Mouse (Mus musculus) embryo, embryonic 10 days (tissue): ENCODE results near the gene Plekhg2.

ENCODE experiments used
- DNase-seq: peaks from one replicate; pipeline ENCODE4 v3.0.0-alpha.2; 2015; ENCODE audit warnings: low spot score

Plekhg2 gene

GRCm38 (mm10) chr7:28367663-28368275 is 4.6 kb downstream of the Plekhg2 start:
- no peak for DNase-seq

GRCm38 (mm10) chr7:28362441-28363060 is 9.8 kb downstream of the Plekhg2 start:
- DNase-seq = no peak

DNA sequence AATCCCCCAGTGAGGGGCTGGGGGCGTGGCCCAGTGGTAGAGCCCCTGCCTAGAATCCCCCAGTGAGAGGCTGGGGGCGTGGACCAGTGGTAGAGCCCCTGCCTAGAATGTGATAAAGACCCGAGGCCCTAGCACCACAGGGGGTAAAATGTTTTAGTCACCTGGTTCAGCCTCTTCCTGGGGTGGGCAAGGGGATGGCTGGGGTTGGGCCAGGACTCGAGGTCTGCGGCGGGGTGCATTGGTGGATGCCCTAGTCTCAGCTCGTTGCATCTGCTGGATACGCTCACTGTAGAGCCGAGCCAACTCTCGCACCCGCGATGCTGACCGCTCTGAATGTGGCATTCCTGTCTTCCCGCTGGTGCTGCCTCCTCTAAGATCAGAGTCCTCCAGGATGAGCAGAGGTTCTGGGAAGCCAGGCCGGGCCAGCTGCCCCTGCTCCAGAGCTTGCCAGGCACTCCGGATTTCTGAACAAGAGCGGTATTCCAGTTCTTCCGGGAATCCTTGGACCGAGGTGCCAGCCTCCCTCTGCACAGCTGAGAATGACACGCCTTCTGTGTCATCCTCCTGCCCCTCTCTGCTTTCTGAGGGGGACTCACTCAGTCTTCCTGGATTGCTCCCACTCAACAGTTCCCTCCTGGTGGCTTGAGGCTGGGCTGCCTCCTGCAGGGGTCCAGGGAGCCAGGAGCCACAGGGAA is 10.6 kb downstream of the Plekhg2 start:
- no peak for DNase-seq

GRCm38 (mm10) chr7:28360291-28360690 is 12.1 kb downstream of the Plekhg2 start:
- no peak for DNase-seq

DNA sequence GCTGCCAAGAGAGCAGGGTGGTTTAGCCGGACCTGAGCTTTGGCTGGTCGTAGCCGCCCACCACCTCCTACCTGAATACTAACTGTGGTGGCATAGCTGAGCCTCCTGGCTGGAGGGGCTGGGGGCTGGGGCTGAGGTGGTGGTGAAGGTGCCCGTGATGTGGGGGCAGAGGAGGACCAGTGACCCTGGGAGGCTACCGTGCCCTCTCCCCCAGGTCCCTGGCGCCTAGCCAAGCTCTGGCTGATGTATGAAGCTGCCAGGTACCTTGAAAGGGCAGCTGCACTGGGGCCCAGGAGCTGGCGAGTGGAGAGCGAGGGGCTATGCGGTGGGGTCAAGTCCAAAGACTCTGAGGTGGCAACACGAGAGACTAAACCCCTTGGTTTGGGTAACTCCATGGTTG is 12.5 kb downstream of the Plekhg2 start:
- no peak for DNase-seq

DNA sequence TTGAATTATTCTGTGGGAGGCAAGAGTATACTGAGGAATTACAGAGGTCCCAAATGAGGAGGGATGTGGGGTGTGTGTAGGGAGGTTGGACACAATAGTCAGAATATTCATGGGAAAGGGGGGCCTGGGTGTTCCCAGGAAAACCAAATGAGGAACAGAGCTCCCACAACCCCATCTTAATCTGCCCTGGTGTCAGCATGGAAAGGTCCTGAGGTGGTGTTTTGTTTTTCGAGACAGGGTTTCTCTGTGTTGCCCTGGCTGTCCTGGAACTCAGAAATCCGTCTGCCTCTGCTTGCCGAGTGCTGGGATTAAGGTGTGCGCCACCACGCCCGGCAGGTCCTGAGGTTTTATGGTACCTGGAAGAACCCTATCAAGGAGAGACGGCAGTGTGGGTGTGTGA is 14.0 kb downstream of the Plekhg2 start:
- DNase-seq = no peak

DNA sequence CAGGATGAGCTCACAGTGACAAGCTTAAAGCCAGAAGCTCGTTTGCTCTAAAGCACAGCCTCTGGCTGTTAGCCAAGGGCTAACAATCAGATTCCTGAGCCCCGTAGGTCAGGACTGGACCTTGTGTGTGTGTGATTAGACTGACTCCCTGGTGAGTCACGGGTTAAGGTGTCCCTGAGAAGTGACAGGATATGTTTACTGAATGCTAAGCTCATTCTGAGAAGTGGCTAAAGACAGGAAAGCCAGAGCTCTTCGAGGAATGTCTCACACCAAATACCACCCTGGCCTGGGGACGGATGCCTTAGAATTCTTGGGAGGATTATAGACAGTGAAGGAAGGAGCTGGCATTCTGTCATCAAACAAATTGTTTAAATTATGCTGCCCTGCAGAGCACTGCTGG is 14.4 kb downstream of the Plekhg2 start:
- DNase-seq = peak; percentile 55

GRCm38 (mm10) chr7:28356981-28357380 is 15.4 kb downstream of the Plekhg2 start:
- DNase-seq = peak; percentile 68

- no peak for DNase-seq
Observed at GRCm38 (mm10) chr7:28355221-28355620, 17.2 kb downstream of the Plekhg2 start.

DNA sequence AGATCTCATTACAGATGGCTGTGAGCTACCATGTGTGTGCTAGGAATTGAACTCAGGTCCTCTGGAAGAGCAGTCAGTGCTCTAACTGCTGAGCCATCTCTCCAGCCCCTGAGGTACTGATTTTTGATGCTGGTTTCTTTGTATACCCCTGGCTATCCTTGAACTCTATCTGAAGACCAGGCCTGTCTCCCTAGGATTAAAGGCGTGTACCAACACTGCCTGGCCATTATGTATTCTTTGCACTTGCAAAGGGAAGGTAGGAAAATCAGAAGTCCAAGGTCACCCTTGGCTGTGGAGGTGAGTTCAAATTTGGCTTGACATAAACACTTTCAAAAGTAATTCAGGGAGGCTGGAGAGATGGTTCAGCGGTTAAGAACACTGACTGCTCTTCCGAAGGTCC is 17.8 kb downstream of the Plekhg2 start:
- DNase-seq = no peak

- no peak for DNase-seq
Observed at GRCm38 (mm10) chr7:28354113-28354581, 18.3 kb downstream of the Plekhg2 start.

DNA sequence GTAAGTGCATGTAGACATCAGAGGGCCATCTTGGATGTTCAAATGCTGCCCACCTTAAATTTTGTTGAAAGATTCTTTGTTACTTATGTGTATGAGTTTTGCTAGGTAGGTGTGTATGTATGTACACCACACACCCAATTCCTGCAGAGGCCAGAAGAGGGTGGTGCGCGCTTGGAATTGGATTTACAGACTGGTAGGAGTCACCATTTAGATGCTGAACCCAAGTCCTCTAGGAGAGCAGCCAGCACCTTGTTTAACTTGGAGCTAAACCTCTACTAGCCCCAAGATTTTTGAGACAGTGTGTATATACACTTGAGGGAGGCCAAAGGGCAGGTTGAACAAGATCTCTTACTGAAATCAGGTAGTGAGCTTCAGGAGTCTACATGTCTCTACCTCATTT is 19.1 kb downstream of the Plekhg2 start:
- DNase-seq = no peak

DNA sequence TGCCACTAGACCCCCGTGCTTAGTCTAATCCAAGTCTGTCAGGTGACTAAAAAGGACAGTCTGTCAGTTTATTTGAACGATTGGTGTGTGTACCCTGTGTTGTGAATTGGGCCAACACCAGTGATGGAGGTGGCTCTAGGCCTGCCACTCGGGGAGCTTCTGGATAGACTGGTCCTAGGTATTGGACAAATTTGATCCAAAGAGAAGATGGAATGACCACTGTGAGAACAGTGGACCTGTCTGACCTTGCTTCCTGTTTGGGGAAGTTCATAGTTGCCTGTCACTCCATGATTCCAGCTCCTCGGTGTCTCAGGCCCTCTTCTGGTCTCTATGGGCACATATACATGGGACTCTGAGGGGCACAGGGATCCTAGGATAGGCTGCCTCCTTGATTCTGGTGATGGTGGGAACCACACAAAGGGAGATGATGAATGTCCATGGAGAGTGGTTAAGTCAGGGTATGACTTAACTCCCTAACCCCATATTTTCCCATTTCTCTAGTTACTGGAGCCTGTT is 20.7 kb downstream of the Plekhg2 start:
- no peak for DNase-seq

DNA sequence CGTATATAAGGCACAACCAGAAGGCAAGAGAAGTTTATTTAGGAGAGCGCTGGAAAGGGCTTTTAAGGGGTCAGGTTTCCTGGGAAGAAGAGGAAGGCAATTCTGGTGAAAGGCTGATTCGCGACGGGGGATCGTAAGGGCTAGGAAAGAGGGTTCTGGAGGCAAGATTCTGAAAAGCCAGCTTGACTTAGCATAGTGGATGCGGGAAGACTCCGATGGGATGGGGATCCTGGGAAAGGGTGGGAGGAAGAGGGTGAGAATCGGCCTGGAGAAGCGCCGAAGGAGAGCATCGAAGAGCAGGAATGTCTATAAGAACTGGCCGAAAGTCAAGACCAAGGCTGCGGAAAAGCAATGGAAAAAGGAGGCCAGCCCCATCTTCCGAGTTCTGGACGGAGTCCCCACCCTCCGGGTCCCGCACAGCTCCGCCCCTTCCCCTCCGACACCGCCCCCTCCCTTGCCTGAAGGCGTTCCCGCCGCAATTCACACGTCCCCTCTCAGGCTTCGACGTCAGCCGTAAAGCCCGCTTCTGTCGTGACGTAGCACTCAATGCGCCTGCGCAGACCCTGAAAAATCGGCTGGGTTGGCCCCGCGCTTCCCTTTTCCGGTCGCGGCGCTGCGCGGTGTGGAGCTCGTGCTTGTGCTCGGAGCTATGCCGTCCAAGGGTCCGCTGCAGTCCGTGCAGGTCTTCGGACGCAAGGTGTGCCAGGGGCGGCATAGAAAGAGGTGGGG is 22.1 kb downstream of the Plekhg2 start, which contains the start of gene Rps16:
Rps16 (plus strand) TSS at position 498 of the 729 bp plus-strand sequence.
- DNase-seq = peak; percentile 99

- peak; percentile 35 for DNase-seq
Observed at GRCm38 (mm10) chr7:28348601-28349000, 23.8 kb downstream of the Plekhg2 start.

DNA sequence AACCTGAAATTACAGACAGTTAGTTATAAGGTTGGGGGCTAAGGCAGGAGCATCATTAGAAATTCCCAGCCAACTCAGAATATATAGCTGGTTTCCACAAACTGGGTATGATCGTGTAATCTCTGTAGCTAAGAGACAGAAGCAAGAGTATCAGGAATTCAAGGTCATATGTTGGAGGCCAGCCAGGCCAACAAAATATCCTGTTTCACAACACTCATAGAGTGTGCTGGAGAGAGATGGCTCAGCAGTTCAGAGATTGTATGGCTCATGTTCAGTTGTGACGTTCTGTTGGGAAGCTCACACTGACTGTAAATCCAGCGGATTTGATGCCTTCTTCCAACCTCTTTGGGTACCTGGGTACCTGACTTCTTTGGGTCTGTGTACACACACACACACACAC is 24.7 kb downstream of the Plekhg2 start:
- DNase-seq = no peak

DNA sequence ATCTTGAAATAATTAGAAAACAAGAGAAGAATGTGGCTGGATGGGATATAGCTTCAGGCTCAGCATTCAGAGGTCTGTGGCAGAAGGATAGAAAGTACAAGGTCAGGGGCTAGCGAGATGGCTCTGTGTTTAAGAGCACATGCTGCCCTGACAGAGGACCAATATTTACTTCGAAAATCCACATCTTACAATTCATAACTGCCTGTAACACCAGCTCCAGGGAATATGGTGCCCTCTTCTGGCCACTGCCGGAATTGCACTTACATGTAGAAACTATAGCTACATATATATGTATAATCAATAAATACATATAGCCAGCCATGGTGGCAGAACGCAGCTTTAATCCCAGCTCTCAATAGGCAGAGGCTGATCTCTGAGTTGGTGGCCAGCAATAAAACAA is 27.8 kb downstream of the Plekhg2 start:
- peak; percentile 82 for DNase-seq

GRCm38 (mm10) chr7:28341381-28341780 is 31.0 kb downstream of the Plekhg2 start:
- no peak for DNase-seq

- peak; percentile 58 for DNase-seq
Observed at GRCm38 (mm10) chr7:28339213-28339917, 33.0 kb downstream of the Plekhg2 start.

DNA sequence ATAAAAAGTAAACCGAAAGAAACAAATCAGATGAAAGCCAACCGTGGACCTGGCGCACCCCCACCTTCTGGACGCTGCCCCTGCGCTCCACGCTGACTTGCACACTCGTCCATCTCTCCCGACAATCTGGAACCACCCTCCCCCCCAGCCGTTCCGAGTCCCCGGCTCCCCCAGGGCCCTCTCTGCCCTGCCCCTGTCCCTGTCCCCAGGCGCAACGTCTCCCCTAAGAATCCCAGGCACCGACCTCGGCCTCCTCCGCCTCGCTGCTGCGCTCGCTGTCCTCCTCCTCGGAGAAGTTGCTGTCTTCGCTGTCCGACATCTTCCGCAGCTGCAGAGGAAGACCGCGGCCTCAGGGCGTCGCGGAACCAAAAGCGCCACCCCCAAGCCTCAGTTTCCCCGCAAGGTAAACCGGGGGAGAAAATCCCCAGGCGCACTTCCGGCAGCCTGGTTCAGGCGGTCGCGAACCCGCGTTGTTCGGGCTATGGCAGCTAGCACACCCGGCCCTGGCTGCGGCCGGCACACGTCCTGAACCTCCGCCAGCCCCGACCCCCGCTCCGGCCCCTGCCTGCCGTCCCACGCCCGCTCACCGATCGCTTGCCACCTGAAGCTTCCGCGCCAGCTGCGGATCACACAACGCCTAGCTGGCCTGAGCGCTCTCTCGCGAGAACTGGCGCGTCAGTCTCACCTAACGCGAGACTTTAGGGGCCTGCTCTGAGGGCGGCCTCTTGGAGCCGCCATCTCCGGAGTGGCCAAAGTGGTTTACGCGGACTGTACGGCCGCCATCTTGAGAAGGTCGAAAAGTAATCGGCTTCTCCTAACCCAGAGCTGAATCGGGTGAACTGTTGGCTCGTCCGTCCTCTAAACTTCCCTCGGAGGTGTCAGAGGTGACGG is 34.0 kb downstream of the Plekhg2 start, which contains the start of gene Supt5:
Supt5 (minus strand) TSS at position 639 of the 891 bp plus-strand sequence.
- DNase-seq = peak; percentile 100
